Mouse (Mus musculus) inflammation-experienced regulatory T-cells, adult 6 months (primary cell): ENCODE data around the gene Ntm. TPM values are rescaled to one million over a fixed set of nuclear protein-coding genes. Genes with fewer than 3 reads are reported as not detected.

ENCODE experiments used
- ATAC-seq: one replicate; pipeline ENCODE4 v1.8.0; 2017
- polyA plus RNA-seq, 3 experiments: library from polyadenylated mRNA; unstranded; fragments of 100-300 nt; shearing (Covaris generic); gene quantifications; one replicate each; pipeline ENCODE4 v1.2.1; 2017

Ntm gene
- polyA plus RNA-seq, 3 experiments from 2014 or later = not detected

DNA sequence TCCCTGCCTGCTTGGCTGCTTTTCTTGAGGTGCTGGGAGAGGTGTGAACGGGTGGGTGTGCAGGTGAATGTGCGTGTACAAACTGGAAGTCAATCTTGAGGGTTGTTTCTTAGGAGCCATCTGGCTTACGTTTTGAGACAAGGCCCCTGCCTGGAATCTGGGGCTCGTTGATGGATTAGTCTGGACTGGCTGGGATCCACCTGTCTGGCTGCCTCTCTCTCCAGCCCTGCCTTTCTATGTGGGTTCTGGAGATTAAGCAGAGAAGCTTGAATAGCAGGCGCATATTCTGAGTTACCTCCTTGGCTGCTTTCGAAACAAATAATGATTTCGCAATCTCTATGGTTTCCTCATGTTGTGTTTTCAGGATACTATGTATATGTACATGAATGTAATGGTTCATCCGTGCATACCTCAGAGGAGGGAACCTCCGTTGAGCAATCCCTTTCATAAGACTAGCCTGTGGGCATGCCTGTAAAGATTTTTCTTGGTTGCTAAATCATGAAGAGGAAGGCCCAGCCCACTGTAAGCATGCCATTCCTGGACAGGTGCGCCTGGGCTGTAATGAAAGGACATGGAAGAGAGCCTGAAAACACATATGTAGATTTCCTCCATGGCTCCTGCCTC lies 499.9 kb downstream of the Ntm start:
- ATAC-seq = no peak

DNA sequence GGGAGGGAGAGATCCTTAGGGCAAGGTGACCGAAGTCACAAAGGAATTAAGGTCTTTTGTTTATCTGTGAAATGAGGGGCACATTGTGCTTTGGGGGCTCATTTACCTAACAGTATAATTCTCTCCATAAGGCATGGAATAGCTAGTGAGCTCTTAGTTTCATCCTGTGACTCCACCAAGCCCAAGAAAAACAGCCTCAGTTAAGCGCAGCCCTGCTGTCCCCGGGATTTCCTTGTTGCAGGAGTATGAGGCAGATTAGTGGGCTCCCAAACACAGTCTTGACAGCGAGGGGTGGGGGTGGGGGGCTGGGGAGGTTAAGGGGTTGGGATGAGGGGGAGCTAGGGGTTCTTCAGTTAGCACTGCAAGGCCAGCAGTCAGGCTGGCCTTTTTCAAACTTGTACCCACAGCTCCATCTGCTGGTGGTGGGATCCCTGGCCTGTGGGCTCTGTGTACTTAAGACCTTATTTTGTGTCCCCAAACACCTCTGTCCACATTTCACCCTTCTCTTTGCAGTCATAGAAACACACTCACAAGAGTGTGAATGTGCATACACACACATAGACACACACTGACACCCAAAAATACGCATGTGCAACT lies 504.9 kb downstream of the Ntm start:
- no peak for ATAC-seq

- ATAC-seq = no peak
Measured at GRCm38 (mm10) chr9:29456014-29456413, 506.9 kb downstream of the Ntm start.

- ATAC-seq = no peak
Measured at GRCm38 (mm10) chr9:29451232-29451631, 511.7 kb downstream of the Ntm start.

GRCm38 (mm10) chr9:29444001-29444400 lies 518.9 kb downstream of the Ntm start:
- no peak for ATAC-seq

- ATAC-seq = no peak
Measured at GRCm38 (mm10) chr9:29439401-29439800, 523.5 kb downstream of the Ntm start.

DNA sequence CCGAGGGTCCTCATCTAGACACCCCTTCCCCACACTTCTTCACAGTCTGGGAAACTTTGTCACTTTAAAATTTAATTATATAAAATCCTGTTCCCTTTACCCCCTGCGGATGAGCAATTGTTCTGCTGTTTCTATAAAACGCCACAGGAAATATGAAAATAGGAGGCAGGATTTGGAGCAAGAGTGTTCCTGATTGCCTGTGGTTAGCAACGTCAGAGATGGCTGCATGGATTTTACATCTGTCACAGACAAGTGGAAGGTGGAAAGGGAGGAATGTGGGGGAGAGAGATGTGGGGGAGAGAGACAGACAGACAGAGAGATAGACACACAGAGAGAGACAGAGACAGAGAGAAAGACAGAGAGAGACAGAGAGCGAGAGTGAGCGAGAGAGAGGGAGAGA lies 528.3 kb downstream of the Ntm start:
- no peak for ATAC-seq

DNA sequence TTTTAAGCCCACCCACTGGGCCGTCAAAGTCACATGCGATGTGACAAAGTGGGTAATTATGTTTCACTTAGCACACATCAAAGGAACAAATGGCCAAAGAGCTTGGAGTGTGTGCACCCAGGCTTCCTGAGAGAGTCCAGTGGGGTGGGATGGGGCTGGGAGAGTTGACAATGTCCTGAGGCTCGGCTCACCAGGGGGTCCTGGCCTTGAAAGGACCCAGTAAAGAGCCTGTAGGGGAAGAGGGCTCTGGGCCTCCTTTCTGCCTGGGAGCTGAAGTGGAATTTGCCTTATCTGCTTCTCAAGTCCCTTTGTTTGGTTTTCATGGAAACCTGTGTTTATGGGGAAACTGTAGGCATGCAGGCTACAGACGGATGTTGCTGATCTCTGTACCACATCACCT lies 529.0 kb downstream of the Ntm start:
- no peak for ATAC-seq

- ATAC-seq = no peak
Measured at GRCm38 (mm10) chr9:29433156-29433555, 529.8 kb downstream of the Ntm start.

- ATAC-seq = no peak
Measured at GRCm38 (mm10) chr9:29431590-29431989, 531.4 kb downstream of the Ntm start.

GRCm38 (mm10) chr9:29430189-29430588 lies 532.8 kb downstream of the Ntm start:
- ATAC-seq = no peak

DNA sequence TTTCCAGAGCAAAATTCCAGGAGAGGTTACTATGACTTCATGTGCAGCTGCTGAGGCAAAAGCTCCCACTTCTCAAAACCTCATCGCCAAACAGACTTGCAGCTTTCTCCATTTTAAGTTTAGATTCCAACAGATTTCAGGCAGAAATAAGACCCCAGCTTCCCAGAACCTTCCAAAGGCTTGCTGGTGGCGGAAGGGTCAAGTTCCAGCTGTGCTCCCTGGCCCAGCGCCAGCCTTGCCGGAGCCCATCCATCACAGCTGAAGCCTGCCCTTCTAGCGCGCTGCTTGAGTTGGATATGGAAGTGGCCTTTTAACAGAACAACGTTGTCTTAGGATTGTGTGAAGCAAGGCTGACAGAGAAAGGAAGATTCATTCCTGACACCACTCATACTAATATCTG lies 534.6 kb downstream of the Ntm start:
- no peak for ATAC-seq

DNA sequence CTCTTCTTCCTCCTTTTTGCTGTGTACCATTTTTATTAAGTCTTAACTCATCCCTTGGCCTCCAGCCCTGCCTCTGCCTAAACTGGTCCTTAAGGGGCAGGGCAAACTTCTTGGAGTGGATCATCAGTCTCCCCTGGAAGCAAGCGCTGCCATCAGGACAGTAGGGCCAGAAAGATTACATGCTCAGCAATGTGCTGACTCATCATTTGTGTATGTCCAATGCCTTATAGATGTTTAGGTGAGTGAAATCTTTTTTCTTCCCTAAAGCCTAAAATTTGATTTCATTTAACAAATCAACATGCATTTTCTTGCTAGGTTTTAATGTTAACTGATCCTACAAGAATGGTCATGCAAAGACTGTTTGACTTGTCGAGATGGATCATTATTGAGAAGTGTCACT lies 536.7 kb downstream of the Ntm start:
- ATAC-seq = no peak

DNA sequence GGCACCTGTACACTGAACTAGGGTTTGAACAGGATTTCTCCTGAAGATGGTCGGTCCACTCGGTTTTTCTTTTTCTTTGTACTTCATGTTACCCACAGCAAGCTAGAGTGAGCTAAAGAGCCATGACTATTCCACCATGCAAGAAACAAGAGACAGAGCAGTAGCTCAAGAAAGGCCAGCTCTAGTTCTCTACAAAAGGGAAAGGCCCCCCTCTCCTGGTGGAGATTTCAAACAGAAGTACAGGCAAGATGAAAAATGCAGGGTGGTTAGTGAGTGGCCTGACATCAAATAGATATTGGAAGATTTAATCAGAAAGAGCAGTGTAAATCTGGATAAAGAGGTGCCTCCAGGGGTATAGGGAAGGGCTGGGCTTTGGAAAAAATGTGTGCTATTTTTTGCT lies 547.4 kb downstream of the Ntm start:
- ATAC-seq = no peak

GRCm38 (mm10) chr9:29413126-29413525 lies 549.8 kb downstream of the Ntm start:
- no peak for ATAC-seq

GRCm38 (mm10) chr9:29412181-29412771 lies 550.7 kb downstream of the Ntm start:
- ATAC-seq = no peak

DNA sequence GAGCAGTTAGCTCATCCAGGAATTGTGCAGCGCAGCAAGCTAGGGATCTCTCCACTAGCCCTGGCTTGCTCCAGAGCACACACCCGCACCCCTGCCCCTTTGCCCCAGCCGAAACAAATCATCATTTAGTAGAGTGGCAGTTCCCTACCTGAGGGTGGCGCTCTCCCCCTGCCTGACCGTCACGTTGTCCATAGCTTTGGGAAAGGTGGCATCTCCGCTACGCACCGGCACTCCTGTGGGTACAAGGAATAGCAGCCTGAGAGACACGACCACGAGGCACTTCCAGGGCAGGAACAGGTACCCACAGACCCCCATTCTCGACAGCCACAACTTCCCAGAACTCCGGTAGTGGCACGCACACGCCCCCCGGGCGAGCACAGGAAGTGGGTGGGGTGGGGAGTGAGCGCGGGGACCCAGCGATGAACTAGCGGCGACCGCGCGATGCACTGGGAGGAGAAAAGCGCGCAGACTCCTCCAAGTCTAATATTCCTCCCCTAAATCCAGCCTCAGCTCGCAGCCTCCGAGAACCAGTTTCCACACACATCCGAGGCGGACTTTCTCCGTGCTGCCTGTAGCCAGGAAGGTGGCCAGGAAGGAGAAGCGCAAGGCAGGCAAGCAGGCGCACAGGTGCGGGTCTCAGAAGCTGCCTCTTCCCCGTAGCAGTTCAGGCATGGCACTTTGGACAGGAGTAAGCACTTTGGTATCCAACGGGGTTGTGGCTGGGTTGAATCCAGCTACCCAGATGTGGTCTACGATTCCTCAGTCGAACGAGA lies 551.3 kb downstream of the Ntm start:
- no peak for ATAC-seq

DNA sequence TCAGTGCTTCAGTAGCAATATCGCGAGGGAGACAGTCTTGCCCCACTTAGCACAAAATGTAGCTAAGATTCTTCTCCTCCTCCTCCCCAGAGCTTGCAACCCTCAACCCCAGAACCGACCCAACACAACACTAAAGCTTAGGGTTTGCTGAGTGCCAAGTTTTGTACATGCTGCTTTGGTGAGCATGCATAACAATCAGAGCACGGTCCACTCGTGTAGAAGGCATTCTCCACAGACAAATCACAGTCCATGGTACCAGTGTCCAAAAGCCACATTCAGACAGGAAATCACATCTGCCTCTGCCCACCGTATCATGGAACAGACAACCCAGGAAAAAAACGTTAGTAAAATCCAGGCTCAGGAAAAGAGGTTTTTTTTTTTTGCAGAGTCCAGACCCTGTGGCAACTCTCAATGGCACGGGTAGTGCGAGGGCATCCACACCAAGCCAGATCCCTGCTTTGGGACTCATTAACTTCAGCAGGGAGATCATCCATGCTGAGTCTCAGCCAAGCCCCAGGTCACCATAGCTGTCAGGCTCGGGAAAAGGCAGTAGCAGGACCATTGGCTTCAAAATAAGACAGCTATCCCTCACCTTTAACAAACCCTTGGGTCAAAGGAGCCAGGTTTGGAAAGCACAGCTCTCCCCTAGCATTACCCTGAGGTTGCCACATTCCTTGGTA lies 552.1 kb downstream of the Ntm start:
- ATAC-seq = no peak

GRCm38 (mm10) chr9:29410284-29410683 lies 552.7 kb downstream of the Ntm start:
- ATAC-seq = no peak

DNA sequence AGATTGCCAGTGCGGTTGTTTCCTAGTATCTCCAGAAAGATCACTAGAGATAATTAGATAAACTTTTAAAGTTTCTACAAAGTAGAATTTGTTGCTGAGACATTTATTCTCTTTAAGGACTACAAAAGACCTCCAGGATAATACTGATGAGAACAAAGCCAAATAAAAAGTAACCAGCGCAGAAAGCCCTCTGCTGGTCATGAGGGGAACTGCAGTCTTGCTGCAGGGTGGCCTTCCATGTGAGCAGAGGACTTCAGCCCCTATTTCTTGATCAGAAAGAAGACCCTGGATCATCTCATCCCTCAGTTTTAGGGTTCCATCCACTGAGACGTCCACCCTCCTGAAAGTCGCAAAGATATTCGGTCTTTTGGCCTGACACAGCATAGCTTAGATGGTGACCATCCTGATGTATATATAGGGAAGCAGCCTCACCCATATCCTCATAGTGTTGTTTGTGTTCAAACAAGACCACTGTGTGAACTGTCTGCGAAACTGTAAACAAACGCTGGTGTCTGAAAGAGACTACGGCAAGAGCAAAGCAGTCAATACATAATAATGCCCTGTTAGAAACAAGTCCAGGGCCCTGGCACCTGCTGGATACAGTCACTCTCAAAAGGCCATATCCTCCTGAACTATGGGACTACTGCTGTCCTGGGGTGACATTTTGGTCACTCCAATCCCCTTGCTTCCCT lies 553.6 kb downstream of the Ntm start:
- no peak for ATAC-seq

DNA sequence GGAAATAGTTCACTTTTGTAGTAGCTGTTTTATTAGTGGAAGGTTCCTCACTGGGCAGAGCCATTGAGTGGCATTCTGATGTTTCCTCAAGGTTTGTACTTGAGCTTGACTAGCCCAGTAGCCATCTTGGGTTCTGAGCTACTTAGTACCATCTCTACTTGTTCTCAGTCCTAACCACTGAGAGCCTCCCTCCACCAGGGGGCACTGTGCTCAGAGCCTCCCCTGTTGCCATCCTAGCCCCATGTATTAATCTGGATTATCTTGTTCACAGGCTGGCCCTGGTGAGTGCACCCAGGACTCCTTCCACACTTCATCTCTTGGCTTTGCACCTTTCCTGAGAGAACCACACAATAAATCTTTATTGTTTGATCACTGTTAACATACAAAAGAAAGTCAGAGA lies 555.0 kb downstream of the Ntm start:
- no peak for ATAC-seq

DNA sequence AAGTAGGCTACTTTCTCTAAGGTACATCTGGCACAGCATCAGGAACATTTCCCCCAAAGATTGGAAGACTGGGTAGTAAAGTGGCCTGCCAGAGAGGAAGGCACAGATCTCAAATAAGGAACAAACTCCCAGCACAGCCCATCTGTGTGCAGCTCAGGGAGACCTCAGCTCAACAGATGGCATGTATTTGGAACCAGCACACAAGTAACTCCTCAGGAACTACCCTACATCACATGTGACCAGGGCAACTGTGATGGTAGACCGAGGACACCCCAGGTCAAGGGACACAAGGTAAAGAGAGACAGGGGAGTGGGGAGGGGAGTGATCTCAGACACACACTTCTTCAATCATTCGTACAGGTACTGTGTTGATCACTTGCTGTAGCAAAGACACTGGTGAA lies 556.0 kb downstream of the Ntm start:
- no peak for ATAC-seq

DNA sequence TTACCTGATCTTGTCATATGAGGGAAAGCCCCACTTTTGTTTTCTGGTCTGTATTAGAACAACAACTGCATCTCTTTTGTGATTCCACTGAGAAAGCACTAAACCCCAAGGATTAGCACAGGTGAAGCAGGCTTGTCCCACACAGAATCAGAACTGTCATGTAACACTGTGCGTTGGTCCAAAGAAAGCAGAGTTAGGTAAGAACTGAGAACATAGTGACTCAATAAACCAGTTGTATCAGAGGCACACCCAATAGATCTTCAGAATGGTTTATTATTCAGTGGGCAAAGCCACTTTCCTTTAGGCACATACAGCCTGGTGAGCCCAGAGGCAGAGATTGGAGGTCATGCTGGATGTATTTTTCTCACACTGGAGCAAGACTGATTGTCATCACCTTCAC lies 556.9 kb downstream of the Ntm start:
- ATAC-seq = no peak
